Mouse (Mus musculus) ES-CJ7 (cell line): Measurements from ENCODE around the gene Tigd3.

Source experiments
- DNase-seq: peaks from one replicate; pipeline ENCODE4 v3.0.0; 2011; ENCODE audit warnings: low read depth, low spot score

The Tigd3 gene

GRCm38 (mm10) chr19:5847306-5847796, 46.6 kb downstream of the Tigd3 start:
- DNase-seq, result peak; percentile 58

GRCm38 (mm10) chr19:5846557-5847305, 47.2 kb downstream of the Tigd3 start:
- DNase-seq, result peak; percentile 99

- no peak for DNase-seq
Observed at GRCm38 (mm10) chr19:5846154-5846553, 47.8 kb downstream of the Tigd3 start.

GRCm38 (mm10) chr19:5845319-5846135, 48.4 kb downstream of the Tigd3 start:
- peak; percentile 98 for DNase-seq

GRCm38 (mm10) chr19:5844831-5845318, 49.1 kb downstream of the Tigd3 start:
- DNase-seq, result peak; percentile 24

- peak; percentile 37 for DNase-seq
Observed at GRCm38 (mm10) chr19:5843781-5844691, 49.9 kb downstream of the Tigd3 start.

GRCm38 (mm10) chr19:5842785-5843730, 50.9 kb downstream of the Tigd3 start:
- DNase-seq, result peak; percentile 56

- DNase-seq, result peak; percentile 60
Observed at GRCm38 (mm10) chr19:5841999-5842784, 51.8 kb downstream of the Tigd3 start.

- DNase-seq, result peak; percentile 79
Observed at GRCm38 (mm10) chr19:5841389-5841946, 52.5 kb downstream of the Tigd3 start.
